Mouse (Mus musculus) adipocyte (in vitro differentiated cells): ENCODE results near the gene Timm17b.
"Not testable (repeated sequence)": the region's sequence is repeated elsewhere in the genome, so short reads cannot be mapped to it uniquely, and the experiment has no call there.

Experiments
- DNase-seq: peaks from one replicate; pipeline ENCODE4 v3.0.0-alpha.2; 2016; ENCODE audit warnings: low spot score

The Timm17b gene

DNA sequence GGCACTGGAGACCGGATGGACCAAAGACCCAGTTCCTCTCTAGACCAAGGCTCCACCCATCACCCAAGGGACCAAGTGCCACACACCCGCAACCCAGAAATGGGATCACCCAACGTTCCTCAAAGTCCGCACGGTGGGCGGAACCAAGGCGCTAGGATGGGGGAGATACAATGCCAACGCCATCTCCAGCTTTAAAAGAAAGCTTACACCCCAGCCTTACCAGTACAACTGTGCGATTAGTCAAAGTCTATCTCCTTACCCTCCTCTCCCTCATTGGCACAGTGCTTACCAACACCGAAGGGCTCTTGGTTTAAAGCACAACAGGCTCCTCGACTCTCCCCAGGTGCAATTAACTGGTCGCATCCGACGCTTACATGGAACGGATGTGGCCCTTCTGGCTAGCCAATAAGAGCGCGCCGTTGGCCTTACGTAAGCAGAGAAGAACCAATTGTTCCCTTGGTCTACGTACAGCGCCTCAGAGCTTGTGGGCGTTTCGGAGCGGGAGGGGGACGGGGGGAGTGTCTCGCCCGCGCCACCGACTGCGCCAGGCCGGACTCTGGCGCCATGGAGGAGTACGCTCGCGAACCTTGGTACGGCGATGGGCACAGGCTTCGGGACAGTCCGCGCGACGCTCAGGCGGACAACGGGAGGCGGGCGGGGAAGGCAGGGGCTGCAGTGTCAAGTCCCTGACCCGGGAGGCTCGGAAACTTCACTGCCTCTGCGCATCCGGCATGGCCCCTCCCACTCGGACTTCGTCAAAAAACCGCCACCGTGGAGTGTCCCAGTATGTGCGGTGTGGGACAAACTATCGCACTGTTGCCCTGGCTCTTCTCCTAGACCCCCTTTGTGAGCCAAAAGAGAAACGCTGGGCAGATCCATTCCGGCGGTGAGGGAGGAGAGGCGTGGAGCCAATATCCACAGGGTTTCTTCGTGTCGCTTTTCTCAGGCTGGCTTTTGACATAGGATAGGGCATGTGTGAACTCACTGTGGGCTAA lies at the start of gene Timm17b, which contains the start of gene Pqbp1:
Gene Timm17b, plus strand, starts transcription at position 478 of the 995 bp plus-strand sequence.
Gene Pqbp1, minus strand, starts transcription at position 390 of the 995 bp plus-strand sequence.
- peak; percentile 96 for DNase-seq

- peak; percentile 49 for DNase-seq
Observed at GRCm38 (mm10) chrX:7854578-7854977, 44.6 kb upstream of the Timm17b start.

GRCm38 (mm10) chrX:7859191-7859753 lies 39.9 kb upstream of the Timm17b start:
- DNase-seq: no peak

DNA sequence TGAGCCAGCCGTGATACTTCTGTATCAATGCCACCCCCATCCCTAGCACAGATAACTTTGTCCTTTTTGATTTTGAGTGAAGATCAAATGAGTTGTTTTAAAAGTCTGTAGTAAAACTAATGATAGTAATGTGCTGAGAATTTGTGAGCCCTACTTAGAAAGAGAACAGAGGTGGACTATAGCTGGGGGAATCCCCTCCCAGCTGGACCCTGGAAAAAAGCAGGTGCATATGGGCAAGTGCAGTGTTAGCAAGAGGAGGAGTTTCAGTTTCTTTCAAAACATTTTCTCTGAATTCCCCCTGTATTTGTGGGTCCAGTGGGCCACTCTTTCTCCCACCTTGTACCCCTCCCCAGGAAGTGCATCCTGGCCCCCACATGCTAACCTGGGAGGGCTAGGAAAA lies 36.0 kb upstream of the Timm17b start:
- no peak for DNase-seq

GRCm38 (mm10) chrX:7864551-7864950 lies 34.6 kb upstream of the Timm17b start:
- no peak for DNase-seq

DNA sequence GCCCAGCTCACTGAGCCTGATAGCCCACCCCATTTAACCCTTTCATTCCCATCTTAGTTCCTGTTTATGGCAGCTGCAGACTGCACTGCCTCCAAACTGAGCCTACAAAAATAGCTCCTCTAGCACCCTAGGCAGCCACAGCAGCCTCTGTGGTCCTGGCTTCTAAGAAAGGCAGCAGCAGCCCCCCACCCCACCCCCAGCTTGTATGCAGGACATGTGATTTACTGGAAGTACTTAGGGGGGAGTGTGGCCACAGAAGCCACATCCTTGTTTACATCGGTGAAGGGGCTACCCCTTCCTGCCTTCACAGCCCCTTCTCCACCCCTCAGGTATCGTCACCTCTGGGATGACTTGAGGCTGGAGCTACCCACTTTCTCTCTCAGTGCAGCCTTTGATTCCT lies 33.8 kb upstream of the Timm17b start:
- no peak for DNase-seq

GRCm38 (mm10) chrX:7865786-7866185 lies 33.4 kb upstream of the Timm17b start:
- DNase-seq: no peak

DNA sequence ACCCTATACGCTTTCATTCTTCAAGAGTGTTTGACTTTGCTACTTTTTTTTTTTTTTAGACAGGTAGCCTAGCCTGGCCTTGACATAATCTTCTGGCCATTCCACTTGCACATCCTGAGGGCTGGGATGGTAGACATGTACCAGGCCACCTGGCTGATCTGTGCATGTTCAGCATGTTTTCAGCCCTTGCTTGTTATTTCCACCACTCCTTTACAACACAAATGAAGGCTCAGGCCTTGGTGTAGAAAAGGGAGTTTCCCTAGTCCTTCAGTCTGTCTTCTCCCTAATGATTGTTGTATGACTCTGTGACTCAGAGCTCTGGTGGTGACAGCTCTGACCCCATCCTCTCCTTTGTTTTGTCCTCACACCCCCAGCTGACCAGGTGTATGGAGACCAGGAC lies 32.0 kb upstream of the Timm17b start:
- DNase-seq: no peak

- DNase-seq: no peak
Observed at GRCm38 (mm10) chrX:7868506-7868905, 30.7 kb upstream of the Timm17b start.

DNA sequence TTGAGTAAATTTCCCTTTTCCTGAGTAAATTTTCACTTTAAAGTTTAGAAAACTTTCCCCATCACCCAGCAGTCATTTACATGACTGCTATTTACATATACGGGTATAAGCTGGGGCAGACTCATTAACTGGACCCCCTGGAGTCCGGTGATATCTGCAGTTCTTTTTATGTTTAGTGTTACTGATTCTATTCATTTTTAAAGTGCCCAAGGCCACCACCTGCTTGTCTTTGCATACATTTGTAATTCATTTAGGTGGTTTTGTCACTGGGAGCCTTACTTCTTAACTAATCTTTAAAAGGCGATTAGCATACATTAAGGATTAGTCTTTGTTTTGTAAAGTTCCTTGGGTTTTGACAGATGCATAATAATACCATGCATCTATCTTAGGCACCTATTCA lies 29.3 kb upstream of the Timm17b start:
- no peak for DNase-seq

DNA sequence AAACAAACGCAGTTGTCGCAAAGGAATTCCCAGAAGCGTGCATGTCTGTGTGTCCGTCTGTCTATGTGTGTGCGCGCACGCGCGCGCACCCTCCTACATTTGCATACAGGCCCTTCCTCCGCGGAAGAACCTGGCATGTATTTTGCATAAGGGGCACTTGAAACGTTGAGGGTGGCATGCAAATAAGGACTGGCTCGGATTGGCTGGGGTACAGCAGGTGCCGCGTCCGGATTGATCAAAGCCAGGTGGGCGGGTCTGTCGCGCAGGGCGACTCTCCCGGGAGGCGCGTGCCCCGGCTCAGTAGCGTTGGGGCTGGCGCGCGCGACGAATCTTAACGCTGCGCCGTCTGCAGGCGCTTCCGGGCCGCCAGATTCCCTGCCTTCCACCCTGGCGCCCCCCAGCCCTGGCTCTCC lies 21.1 kb upstream of the Timm17b start, which contains the start of gene Pim2:
Gene Pim2, plus strand, starts transcription at position 256 of the 413 bp plus-strand sequence.
- DNase-seq: no peak

GRCm38 (mm10) chrX:7878495-7878894 lies 20.7 kb upstream of the Timm17b start:
- DNase-seq: no peak

GRCm38 (mm10) chrX:7879819-7880218 lies 19.3 kb upstream of the Timm17b start:
- no peak for DNase-seq

GRCm38 (mm10) chrX:7883841-7884567 lies 15.2 kb upstream of the Timm17b start, which contains the start of gene Slc35a2:
Gene Slc35a2, plus strand, starts transcription at chrX:7884028.
- peak; percentile 96 for DNase-seq

DNA sequence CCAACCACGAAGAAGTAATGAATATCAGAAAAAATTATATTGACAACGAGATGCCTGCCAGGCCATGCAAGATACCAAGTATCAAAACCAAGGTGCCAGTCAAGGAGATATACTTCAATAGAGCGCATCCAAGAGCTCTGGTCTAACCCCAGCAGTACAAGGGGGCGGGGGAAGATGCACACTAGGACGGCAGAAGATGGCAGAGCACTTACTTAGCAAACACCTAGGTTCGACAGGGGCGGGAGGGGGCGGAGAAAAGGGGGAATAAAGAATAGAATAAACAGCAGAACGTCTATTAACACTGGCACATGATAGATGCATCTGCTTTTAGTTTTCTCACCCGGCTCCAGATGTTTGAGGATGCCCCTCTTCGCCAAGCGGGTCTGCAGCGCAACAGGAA lies 946 bp upstream of the Timm17b start:
- no peak for DNase-seq

DNA sequence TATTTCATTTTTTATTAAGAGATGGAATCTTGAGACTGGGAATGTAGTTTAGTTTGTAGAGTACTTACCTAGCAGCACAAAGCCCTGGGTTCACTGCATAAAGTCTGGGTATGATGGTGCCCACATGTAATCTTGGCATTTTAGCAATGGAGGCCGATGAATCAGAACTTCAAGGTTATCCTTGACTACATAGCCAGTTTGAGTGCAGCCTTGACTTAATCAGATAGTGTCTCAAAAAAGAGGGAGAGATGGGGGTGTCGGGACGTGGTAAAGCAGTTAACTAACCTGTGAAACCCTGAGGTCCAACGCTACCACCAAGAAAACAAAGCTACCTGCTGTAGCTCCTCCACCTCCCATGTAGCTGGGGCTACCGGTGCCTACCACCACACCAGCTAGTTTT lies 5.3 kb downstream of the Timm17b start:
- no peak for DNase-seq

GRCm38 (mm10) chrX:7907735-7908134 lies 8.6 kb downstream of the Timm17b start, which contains the start of gene Gm10491:
Gene Gm10491, minus strand, starts transcription at chrX:7907835.
- DNase-seq: no peak

DNA sequence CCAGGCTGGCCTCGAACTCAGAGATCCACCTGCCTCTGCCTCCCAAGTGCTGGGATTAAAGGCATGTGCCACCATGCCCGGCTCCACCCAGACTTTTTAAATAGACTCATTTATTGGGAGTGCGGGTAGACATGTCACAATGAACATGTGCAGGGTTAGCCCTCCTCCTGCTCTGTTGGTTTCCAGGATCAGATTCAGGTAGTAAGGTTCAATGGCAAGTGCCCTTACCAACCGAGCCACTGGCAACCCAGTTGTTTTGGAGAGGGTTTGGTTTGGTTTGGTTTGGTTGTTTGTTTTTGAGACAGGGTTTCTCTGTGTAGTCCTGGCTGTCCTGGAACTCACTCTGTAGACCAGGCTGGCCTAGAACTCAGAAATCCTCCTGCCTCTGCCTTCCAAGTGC lies 10.1 kb downstream of the Timm17b start, which contains the start of gene Gm10490:
Gene Gm10490, plus strand, starts transcription at position 301 of the 400 bp plus-strand sequence.
- DNase-seq: not testable (repeated sequence)

DNA sequence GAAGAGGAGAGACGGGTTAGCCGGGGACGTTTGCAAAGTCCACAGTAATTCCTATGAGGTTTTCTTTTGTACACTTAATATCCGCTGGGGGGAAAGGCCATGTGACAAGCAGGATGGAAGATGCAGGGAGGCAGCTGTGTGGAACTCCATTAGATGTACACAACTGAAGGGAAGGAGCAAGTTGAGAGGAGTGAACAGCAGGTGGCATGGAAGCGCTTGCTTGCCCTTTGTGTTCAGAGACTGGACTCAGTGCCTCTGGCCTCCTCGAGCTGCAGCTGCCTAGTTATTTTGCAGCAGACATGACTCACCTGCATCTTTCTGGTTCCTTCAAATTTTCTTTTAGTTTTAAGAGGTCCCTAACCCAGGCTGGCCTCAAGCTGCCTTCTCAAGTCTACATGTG lies 11.3 kb downstream of the Timm17b start:
- peak; percentile 34 for DNase-seq

DNA sequence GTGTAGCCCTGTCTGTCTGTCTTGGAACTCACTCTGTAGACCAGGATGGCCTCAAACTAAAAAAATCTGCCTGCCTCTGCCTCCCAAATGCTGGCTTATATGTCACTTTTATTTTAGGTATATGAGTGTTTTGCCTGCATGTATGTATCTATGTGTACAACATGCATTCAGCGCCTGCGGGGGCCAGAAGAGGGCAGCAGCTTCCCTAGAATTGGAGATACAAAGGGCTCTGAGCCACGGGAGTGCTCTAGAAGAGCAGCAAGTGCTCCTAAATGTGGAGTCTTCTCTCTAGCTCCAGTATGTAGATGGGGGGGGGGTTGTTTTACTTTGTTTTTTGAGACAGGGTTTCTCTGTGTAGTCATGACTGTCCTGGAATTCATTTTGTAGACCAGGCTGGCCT lies 16.5 kb downstream of the Timm17b start:
- DNase-seq: not testable (repeated sequence)

- DNase-seq: not testable (repeated sequence)
Observed at GRCm38 (mm10) chrX:7917960-7918359, 18.8 kb downstream of the Timm17b start.
